Mouse (Mus musculus): ENCODE results near the gene Map3k4. TPM values are rescaled to one million over a fixed set of nuclear protein-coding genes. Genes with fewer than 3 reads are reported as not detected.

The Map3k4 gene
- total RNA-seq (2014; rRNA removed) (36.2 and 39.2 TPM in 2 replicates), polyA plus RNA-seq (2015; fragmentation: Nextera tagmentation; extraction: Ambion mirVana) (52.2 and 54.5 TPM in 2 replicates)

GRCm38 (mm10) chr17:12318663-12319201 is at the start of gene Map3k4:
TSS of gene Map3k4 (minus strand) at chr17:12318796.
- H3K9ac ChIP-seq (replicated peaks; ENCODE audit: low read length) = peak within 1 kb of the TSS; percentile 98
- H3K4me3 ChIP-seq (ENCODE audit: low read length) = peak within 1 kb of the TSS; percentile 98
- 1% methylated on average over 31 of the region's 39 CpGs for WGBS
- ATAC-seq (peak; percentile 96), DNase-seq (ENCODE audit: low spot score) (peak; percentile 94)
- H3K27ac ChIP-seq = peak within 1 kb of the TSS; percentile 99
- H3K36me3 ChIP-seq (ENCODE audit: insufficient read depth, low read length) = no peaks in the 10 kb centered on the region
- TF ChIP-seq CTCF (IDR thresholded peaks at IDR 0.05; ENCODE audit: low read depth) = peak; percentile 53
- peak within 1 kb of the TSS; percentile 66 for H3K4me2 ChIP-seq (ENCODE audit: low read depth, low read length)
- peaks cover 20% of the 10 kb centered on the region for H3K4me1 ChIP-seq (ENCODE audit: insufficient read depth, low read length)
- H3K27me3 ChIP-seq (ENCODE audit: insufficient read depth, low read length) = no peaks in the 10 kb centered on the region
- no peaks in the 10 kb centered on the region for H3K9me3 ChIP-seq (ENCODE audit: low read length)

DNA sequence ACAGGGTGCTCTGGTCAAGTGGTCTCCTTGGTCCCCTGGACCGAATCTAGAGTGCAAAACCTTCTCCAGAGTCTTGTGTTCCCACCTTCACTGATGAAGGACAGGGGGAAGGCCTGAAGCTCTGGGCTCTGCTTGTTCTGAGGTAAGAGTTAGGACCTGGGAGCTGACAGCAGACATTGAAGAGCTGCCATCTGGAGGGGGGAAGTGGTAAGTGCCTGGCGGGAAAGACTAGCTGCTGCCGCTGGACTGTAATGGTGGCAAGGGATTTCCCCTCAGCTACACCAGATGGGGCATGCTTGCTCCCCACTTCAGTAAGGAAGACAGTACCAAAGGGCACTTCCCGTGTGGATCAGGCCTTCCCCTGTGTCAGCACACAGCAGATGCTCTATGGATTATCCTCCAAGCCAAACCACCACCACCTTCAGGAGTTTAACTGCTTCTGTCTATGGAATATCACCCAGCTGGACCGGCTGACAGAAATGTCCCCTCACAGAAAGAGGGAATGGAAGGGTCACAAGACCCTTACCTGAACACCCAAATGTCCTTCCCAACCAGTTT is 48.9 kb upstream of the Map3k4 start:
- Histone ChIP-seq H3K4me2 (ENCODE audit: low read depth, low read length) (no peak overlapping the region), H3K4me1 (ENCODE audit: insufficient read depth, low read length) (no peaks in the 10 kb centered on the region), H3K4me3 (ENCODE audit: low read length) (no peak overlapping the region), H3K9ac (replicated peaks; ENCODE audit: low read length) (no peak overlapping the region), H3K9me3 (ENCODE audit: low read length) (no peaks in the 10 kb centered on the region), H3K36me3 (ENCODE audit: insufficient read depth, low read length) (no peaks in the 10 kb centered on the region), H3K27ac (no peak overlapping the region), H3K27me3 (ENCODE audit: insufficient read depth, low read length) (no peaks in the 10 kb centered on the region)
- DNase-seq (ENCODE audit: low spot score) (peak; percentile 83), ATAC-seq (peak; percentile 81; the same call in 1 of the 2 replicates)
- peak; percentile 85 for TF ChIP-seq CTCF (IDR thresholded peaks at IDR 0.05; ENCODE audit: low read depth)
- WGBS = 40% methylated on average over 5 of the region's 5 CpGs

DNA sequence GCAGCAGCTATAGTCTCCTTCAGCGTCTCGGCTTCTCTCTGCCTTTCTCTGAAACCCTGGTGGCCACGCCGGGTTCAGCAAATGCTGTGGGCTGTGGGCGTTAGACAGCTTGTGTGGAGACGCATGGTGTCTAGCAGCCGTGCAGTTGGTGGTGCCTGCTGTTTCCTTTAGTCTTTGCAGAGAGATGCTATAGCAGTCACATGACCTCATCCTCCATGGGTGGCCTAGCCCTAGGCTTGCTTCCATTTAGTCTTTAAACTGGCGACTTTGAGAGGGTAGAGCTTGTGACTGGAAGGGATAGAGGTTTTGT is 45.8 kb upstream of the Map3k4 start:
- Histone ChIP-seq H3K9ac (replicated peaks; ENCODE audit: low read length) (no peak overlapping the region), H3K9me3 (ENCODE audit: low read length) (no peaks in the 10 kb centered on the region), H3K36me3 (ENCODE audit: insufficient read depth, low read length) (no peaks in the 10 kb centered on the region), H3K4me1 (ENCODE audit: insufficient read depth, low read length) (no peaks in the 10 kb centered on the region), H3K4me2 (ENCODE audit: low read depth, low read length) (no peak overlapping the region), H3K27ac (no peak overlapping the region), H3K4me3 (ENCODE audit: low read length) (no peak overlapping the region), H3K27me3 (ENCODE audit: insufficient read depth, low read length) (no peaks in the 10 kb centered on the region)
- peak; percentile 37 for TF ChIP-seq CTCF (IDR thresholded peaks at IDR 0.05; ENCODE audit: low read depth)
- ATAC-seq (peak; percentile 49), DNase-seq (ENCODE audit: low spot score) (peak; percentile 27)
- WGBS = 32% methylated on average over 8 of the region's 8 CpGs

DNA sequence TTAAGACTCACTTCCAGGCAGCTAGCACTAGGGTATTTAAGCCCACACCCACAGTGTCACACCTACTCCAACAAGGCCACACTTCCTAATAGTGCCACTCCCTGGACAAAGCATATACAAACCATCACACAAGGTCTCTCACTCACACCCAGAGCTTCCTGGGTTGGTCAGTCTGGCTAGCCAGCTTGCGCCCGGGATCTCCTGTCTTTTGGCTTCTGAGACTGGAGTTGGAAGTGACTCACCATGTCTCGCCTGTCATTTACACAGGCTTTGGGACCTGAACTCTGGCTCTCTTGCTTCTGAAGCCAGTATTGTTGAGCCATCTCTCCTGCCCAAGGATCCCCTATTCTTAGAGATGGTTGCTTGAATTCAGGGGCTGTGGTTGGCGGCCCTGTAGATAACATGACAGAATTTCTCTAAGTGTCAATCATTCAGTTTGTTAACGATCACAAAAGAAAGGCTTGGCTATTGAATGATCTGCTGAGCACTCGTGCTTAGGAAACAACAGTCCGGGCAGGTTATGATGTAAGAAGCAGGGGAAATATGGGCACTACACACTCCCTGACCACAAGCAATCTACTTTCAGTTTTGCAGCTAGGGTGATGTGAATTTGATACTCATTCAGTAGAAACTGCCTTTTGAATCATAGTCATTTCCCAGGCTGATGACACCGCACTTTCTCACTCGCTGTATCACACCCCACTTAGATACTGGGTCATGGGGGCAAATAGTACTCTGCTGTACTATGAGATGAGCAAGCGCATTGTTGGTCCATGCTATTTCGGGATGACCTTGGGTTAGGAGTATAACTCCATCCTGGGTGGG is 45.2 kb upstream of the Map3k4 start:
- H3K4me3 ChIP-seq (ENCODE audit: low read length) = no peak overlapping the region
- 79% methylated on average over 11 of the region's 11 CpGs for WGBS
- H3K27me3 ChIP-seq (ENCODE audit: insufficient read depth, low read length) = no peaks in the 10 kb centered on the region
- H3K36me3 ChIP-seq (ENCODE audit: insufficient read depth, low read length) = no peaks in the 10 kb centered on the region
- no peak for TF ChIP-seq CTCF (IDR thresholded peaks at IDR 0.05; ENCODE audit: low read depth)
- no peak overlapping the region for H3K4me2 ChIP-seq (ENCODE audit: low read depth, low read length)
- H3K9ac ChIP-seq (replicated peaks; ENCODE audit: low read length) = no peak overlapping the region
- ATAC-seq (peak; percentile 47), DNase-seq (ENCODE audit: low spot score) (no peak)
- H3K4me1 ChIP-seq (ENCODE audit: insufficient read depth, low read length) = no peaks in the 10 kb centered on the region
- H3K9me3 ChIP-seq (ENCODE audit: low read length) = no peaks in the 10 kb centered on the region
- no peak overlapping the region for H3K27ac ChIP-seq

DNA sequence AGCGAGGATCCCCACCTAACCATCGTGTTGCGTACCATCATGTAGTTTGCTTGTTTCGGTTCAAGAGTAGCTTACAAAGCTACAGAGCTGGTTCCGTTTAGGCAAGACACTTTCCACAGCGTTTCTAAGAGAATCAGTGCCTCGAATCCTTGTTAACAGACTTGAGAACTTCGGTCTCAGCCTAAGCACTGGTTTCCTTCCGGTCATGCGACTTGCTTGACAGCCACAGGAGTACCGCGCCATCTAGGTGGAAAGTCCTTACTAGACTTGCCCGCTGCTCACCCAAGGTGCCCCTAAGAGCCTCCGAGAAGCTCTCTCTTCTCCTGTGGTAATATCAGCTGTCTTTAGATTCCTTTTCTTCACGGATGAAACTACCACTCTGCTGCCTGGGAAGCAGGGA is 41.3 kb upstream of the Map3k4 start:
- 88% methylated on average over 15 of the region's 15 CpGs for WGBS
- Histone ChIP-seq H3K9me3 (ENCODE audit: low read length) (no peaks in the 10 kb centered on the region), H3K4me3 (ENCODE audit: low read length) (no peak overlapping the region), H3K4me1 (ENCODE audit: insufficient read depth, low read length) (no peaks in the 10 kb centered on the region), H3K36me3 (ENCODE audit: insufficient read depth, low read length) (no peaks in the 10 kb centered on the region), H3K4me2 (ENCODE audit: low read depth, low read length) (no peak overlapping the region), H3K27ac (no peak overlapping the region), H3K27me3 (ENCODE audit: insufficient read depth, low read length) (no peaks in the 10 kb centered on the region), H3K9ac (replicated peaks; ENCODE audit: low read length) (no peak overlapping the region)
- TF ChIP-seq CTCF (IDR thresholded peaks at IDR 0.05; ENCODE audit: low read depth) = no peak
- DNase-seq (ENCODE audit: low spot score) = no peak
- no peak for ATAC-seq

GRCm38 (mm10) chr17:12352781-12353180 is 34.2 kb upstream of the Map3k4 start:
- Histone ChIP-seq H3K27me3 (ENCODE audit: insufficient read depth, low read length) (no peaks in the 10 kb centered on the region), H3K4me1 (ENCODE audit: insufficient read depth, low read length) (no peaks in the 10 kb centered on the region), H3K36me3 (ENCODE audit: insufficient read depth, low read length) (no peaks in the 10 kb centered on the region), H3K9ac (replicated peaks; ENCODE audit: low read length) (no peak overlapping the region), H3K4me3 (ENCODE audit: low read length) (no peak overlapping the region), H3K4me2 (ENCODE audit: low read depth, low read length) (no peak overlapping the region), H3K9me3 (ENCODE audit: low read length) (no peaks in the 10 kb centered on the region), H3K27ac (no peak overlapping the region)
- ATAC-seq (no peak), DNase-seq (ENCODE audit: low spot score) (peak; percentile 13)
- no peak for TF ChIP-seq CTCF (IDR thresholded peaks at IDR 0.05; ENCODE audit: low read depth)
- WGBS = 35% methylated on average over 1 of the region's 1 CpGs

DNA sequence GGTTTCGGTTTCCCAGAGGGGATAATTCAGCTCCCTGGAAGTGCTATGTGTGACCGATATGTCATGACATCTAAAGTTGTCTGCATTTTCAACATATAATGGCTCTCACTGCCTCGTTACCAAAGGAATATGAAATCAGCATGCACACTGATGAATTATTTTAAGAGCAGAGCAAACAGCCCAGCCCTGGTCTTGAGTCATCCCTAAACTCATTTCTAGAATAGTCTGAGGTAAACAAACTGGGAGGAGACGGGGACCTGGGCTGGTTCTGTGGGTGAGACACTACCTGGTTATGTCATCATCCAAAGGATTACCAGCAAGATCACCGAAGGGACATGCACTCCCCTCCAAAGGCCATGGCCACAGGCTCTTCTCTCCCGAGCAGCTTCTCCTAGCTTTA is 33.0 kb upstream of the Map3k4 start:
- DNase-seq (ENCODE audit: low spot score) (no peak), ATAC-seq (no peak)
- Histone ChIP-seq H3K4me1 (ENCODE audit: insufficient read depth, low read length) (no peaks in the 10 kb centered on the region), H3K27ac (no peak overlapping the region), H3K27me3 (ENCODE audit: insufficient read depth, low read length) (no peaks in the 10 kb centered on the region), H3K4me3 (ENCODE audit: low read length) (no peak overlapping the region), H3K36me3 (ENCODE audit: insufficient read depth, low read length) (no peaks in the 10 kb centered on the region), H3K9ac (replicated peaks; ENCODE audit: low read length) (no peak overlapping the region), H3K9me3 (ENCODE audit: low read length) (no peaks in the 10 kb centered on the region), H3K4me2 (ENCODE audit: low read depth, low read length) (no peak overlapping the region)
- no peak for TF ChIP-seq CTCF (IDR thresholded peaks at IDR 0.05; ENCODE audit: low read depth)
- WGBS = 88% methylated on average over 6 of the region's 6 CpGs
